Mouse (Mus musculus): ENCODE measurements at regions not wholly inside any gene's neighbourhood (a gene's known extent, or its start where the extent isn't known, plus 50 kb on each side); places are given as distances from the start of the nearest gene placed in this dataset.

- intact Hi-C loops (cut with DNase I): no loop called here
- DNase-seq (ENCODE audit: low spot score in 2 of 2): no peak
These were observed 135.6 kb upstream of the Pls3 start for GRCm38 (mm10) chrX:76010631-76011030.

- intact Hi-C loops (cut with DNase I): no loop called here
- DNase-seq (ENCODE audit: low spot score in 2 of 2): peak in 1 of 2 experiments; percentile 15
These were observed 103.6 kb upstream of the Pls3 start for GRCm38 (mm10) chrX:75978562-75978961.

- intact Hi-C loops (cut with DNase I): no loop called here
- no peak for DNase-seq (ENCODE audit: low spot score in 2 of 2)
These were observed 99.7 kb upstream of the Pls3 start for GRCm38 (mm10) chrX:75974671-75975070.

GRCm38 (mm10) chrX:75949694-75950093 is 74.7 kb upstream of the Pls3 start:
- intact Hi-C loops (cut with DNase I): no loop called here
- DNase-seq (ENCODE audit: low spot score in 2 of 2): no peak

GRCm38 (mm10) chrX:75928903-75929302 is 53.9 kb upstream of the Pls3 start:
- peak; percentile 2 to 7 for DNase-seq (ENCODE audit: low spot score in 2 of 2)
- intact Hi-C loops (cut with DNase I): no loop called here
